ENCODE assay signal across 10 mouse cellular contexts in genomic region chr1:137952777-137953176, GRCm38 (mm10).
DNase-seq lines count a peak whose midpoint lies in the region; ATAC-seq and TF ChIP-seq lines count a peak whose summit lies in the region.
"Had no signal": no experiment of that assay in that cellular context is flagged by ENCODE, and none has a peak within 500 bp of the region (broad histone marks: within the 10 kb centered on the region; RNA-seq: fewer than 3 reads in every experiment).

No protein-coding gene starts in this region.

- TF ChIP-seq POLR2A in kidney, adult 2 months (IDR thresholded peaks at IDR 0.05; ENCODE audit: low read depth, low read length), result no peak

- H3K9me3 ChIP-seq in forebrain, embryonic 16.5 days (ENCODE audit: control insufficient read depth, low read length), result no peaks in the 10 kb centered on the region
- H3K9me3 ChIP-seq in limb, embryonic 13.5 days, result no peaks in the 10 kb centered on the region
- H3K9me3 ChIP-seq in heart, embryonic 11.5 days (replicated peaks; ENCODE audit: control insufficient read depth, low read length), result no peaks in the 10 kb centered on the region

- H3K36me3 ChIP-seq in kidney, adult 2 months (ENCODE audit: control insufficient read depth, insufficient read depth, low read length), result no peaks in the 10 kb centered on the region
- no peaks in the 10 kb centered on the region; the same call in 1 of the 2 replicates for H3K36me3 ChIP-seq in forebrain, embryonic 16.5 days (ENCODE audit: control insufficient read depth, insufficient read depth)
- peaks cover 32% of the 10 kb centered on the region for H3K36me3 ChIP-seq in limb, embryonic 13.5 days
- no peaks in the 10 kb centered on the region; the same call in 1 of the 2 replicates for H3K36me3 ChIP-seq in heart, embryonic 11.5 days (ENCODE audit: control insufficient read depth, insufficient read depth, low read length)

- H3K4me2 ChIP-seq in forebrain, embryonic 16.5 days (ENCODE audit: low read length), result no peak overlapping the region
- no peak overlapping the region for H3K4me2 ChIP-seq in limb, embryonic 13.5 days (replicated peaks)
- no peak overlapping the region for H3K4me2 ChIP-seq in heart, embryonic 11.5 days

- WGBS in kidney, adult 2 months, result 89% methylated on average over 1 of the region's 1 CpGs
- 28% methylated on average over 1 of the region's 1 CpGs for WGBS in forebrain, embryonic 16.5 days
- 38% methylated on average over 1 of the region's 1 CpGs for WGBS in limb, embryonic 13.5 days
- 77% methylated on average over 1 of the region's 1 CpGs for WGBS in heart, embryonic 11.5 days (ENCODE audit: insufficient replicate concordance)

- no peak overlapping the region for H3K4me3 ChIP-seq in kidney, adult 2 months (ENCODE audit: insufficient read depth, low read depth, low read length)
- no peak overlapping the region for H3K4me3 ChIP-seq in forebrain, embryonic 16.5 days (replicated peaks; ENCODE audit: low read length)
- no peak overlapping the region for H3K4me3 ChIP-seq in limb, embryonic 13.5 days
- H3K4me3 ChIP-seq in heart, embryonic 11.5 days (ENCODE audit: low read depth, low read length), result no peak overlapping the region

- no peak overlapping the region for H3K9ac ChIP-seq in forebrain, embryonic 16.5 days (replicated peaks; ENCODE audit: low read depth, low read length)
- H3K9ac ChIP-seq in limb, embryonic 13.5 days, result no peak overlapping the region
- no peak overlapping the region for H3K9ac ChIP-seq in heart, embryonic 11.5 days (ENCODE audit: low read depth, low read length)

- ATAC-seq in forebrain, embryonic 16.5 days, result peak; percentile 47; the same call in 1 of the 2 replicates
- no peak for ATAC-seq in limb, embryonic 13.5 days (ENCODE audit: low FRiP score, low read depth)
- no peak for ATAC-seq in heart, embryonic 11.5 days (replicated peaks; ENCODE audit: insufficient number of reproducible peaks, low FRiP score, low TSS enrichment)
- ATAC-seq: Patski had no signal

- DNase-seq in kidney, adult 2 months, result no peak
- DNase-seq in kidney, postnatal 25 days, result no peak
- peak; percentile 37 for DNase-seq in embryo, embryonic 11 days
- DNase-seq in gastrocnemius, postnatal 4 days (ENCODE audit: low spot score in 2 of 2), result no peak
- DNase-seq: adrenal gland, postnatal 10 days; heart, postnatal 36 days had no signal

- H3K27me3 ChIP-seq in kidney, adult 2 months (replicated peaks; ENCODE audit: control insufficient read depth, insufficient read depth, low read length), result no peaks in the 10 kb centered on the region
- no peaks in the 10 kb centered on the region for H3K27me3 ChIP-seq in forebrain, embryonic 16.5 days (replicated peaks; ENCODE audit: control insufficient read depth, insufficient read depth, low read length)
- H3K27me3 ChIP-seq in limb, embryonic 13.5 days, result no peaks in the 10 kb centered on the region
- no peaks in the 10 kb centered on the region for H3K27me3 ChIP-seq in heart, embryonic 11.5 days (ENCODE audit: control insufficient read depth, insufficient read depth, low read length)
- H3K27me3 ChIP-seq: Patski had no signal

- H3K4me1 ChIP-seq in kidney, adult 2 months (ENCODE audit: control insufficient read depth, insufficient read depth, low read length), result 0 out of 2 replicates have a peak, but pooled peaks cover 5% of the 10 kb centered on the region
- peaks cover 7% of the 10 kb centered on the region for H3K4me1 ChIP-seq in forebrain, embryonic 16.5 days (replicated peaks; ENCODE audit: control insufficient read depth, insufficient read depth, low read length)
- H3K4me1 ChIP-seq in limb, embryonic 13.5 days, result peaks cover 29% of the 10 kb centered on the region
- no peaks in the 10 kb centered on the region for H3K4me1 ChIP-seq in heart, embryonic 11.5 days (ENCODE audit: control insufficient read depth, insufficient read depth, low read length)

- peak overlapping the region; percentile 1; the same call in 1 of the 2 replicates for H3K27ac ChIP-seq in kidney, adult 2 months (ENCODE audit: insufficient read depth, low read depth, low read length)
- peak overlapping the region; percentile 44 for H3K27ac ChIP-seq in forebrain, embryonic 16.5 days (ENCODE audit: low read length)
- peak overlapping the region; percentile 78 for H3K27ac ChIP-seq in limb, embryonic 13.5 days
- no peak overlapping the region for H3K27ac ChIP-seq in heart, embryonic 11.5 days (ENCODE audit: low read depth, low read length)

- TF ChIP-seq CTCF in kidney, adult 2 months (conservative IDR thresholded peaks at IDR 0.05; ENCODE audit: insufficient read depth, insufficient read length, low read depth, low read length), result no peak
